33 mouse cellular contexts compared by ENCODE assay signal in genomic region chr2:128377176-128377575, GRCm38 (mm10).
DNase-seq lines count a peak whose midpoint lies in the region; ATAC-seq and TF ChIP-seq lines count a peak whose summit lies in the region.
"Had no signal": no experiment of that assay in that cellular context is flagged by ENCODE, and none has a peak within 500 bp of the region (broad histone marks: within the 10 kb centered on the region; RNA-seq: fewer than 3 reads in every experiment).

No protein-coding gene starts in this region.

- in situ Hi-C loops in CH12.LX (cut with MboI; ENCODE audit: low pct_ligation_motif_present, low pct_unique_long_range_greater_than_20kb, low sequenced_read_pairs), result no loop called here

- no peak for ATAC-seq in midbrain, embryonic 11.5 days (ENCODE audit: low FRiP score)
- ATAC-seq in midbrain, embryonic 16.5 days, result no peak
- no peak for ATAC-seq in limb, embryonic 11.5 days (ENCODE audit: insufficient number of reproducible peaks, low FRiP score, low TSS enrichment, low read depth)
- no peak for ATAC-seq in hindbrain, embryonic 11.5 days (ENCODE audit: low FRiP score)
- no peak for ATAC-seq in forebrain, embryonic 11.5 days (replicated peaks; ENCODE audit: low FRiP score)
- ATAC-seq: forebrain, postnatal 0 days; lung, postnatal 0 days; midbrain, embryonic 15.5 days had no signal

- 80% methylated on average over 6 of the region's 6 CpGs for WGBS in midbrain, embryonic 11.5 days
- WGBS in midbrain, embryonic 16.5 days, result 86% methylated on average over 6 of the region's 6 CpGs
- WGBS in limb, embryonic 11.5 days, result 64% methylated on average over 6 of the region's 6 CpGs
- WGBS in hindbrain, embryonic 11.5 days, result 72% methylated on average over 6 of the region's 6 CpGs
- WGBS in forebrain, embryonic 11.5 days, result 76% methylated on average over 6 of the region's 6 CpGs

- H3K4me1 ChIP-seq in midbrain, embryonic 11.5 days (ENCODE audit: control insufficient read depth, insufficient read depth, low read length), result peaks cover 12% of the 10 kb centered on the region
- H3K4me1 ChIP-seq in midbrain, embryonic 16.5 days (ENCODE audit: control insufficient read depth, insufficient read depth, low read length), result peaks cover 11% of the 10 kb centered on the region
- peaks cover 47 to 97% of the 10 kb centered on the region in 2 experiments for H3K4me1 ChIP-seq in CH12.LX (ENCODE audit: control insufficient read depth in 1 of 2, insufficient read depth in 2 of 2)
- H3K4me1 ChIP-seq in limb, embryonic 11.5 days (ENCODE audit: control insufficient read depth, insufficient read depth, low read length), result peaks cover 5% of the 10 kb centered on the region
- H3K4me1 ChIP-seq in hindbrain, embryonic 11.5 days (replicated peaks; ENCODE audit: control insufficient read depth, insufficient read depth, low read length), result peaks cover 3% of the 10 kb centered on the region
- H3K4me1 ChIP-seq in forebrain, embryonic 11.5 days (replicated peaks; ENCODE audit: control insufficient read depth, insufficient read depth, low read length), result peaks cover 7% of the 10 kb centered on the region
- H3K4me1 ChIP-seq: stomach, embryonic 15.5 days had no signal

- no peak overlapping the region for H3K4me2 ChIP-seq in midbrain, embryonic 11.5 days
- H3K4me2 ChIP-seq in midbrain, embryonic 16.5 days (ENCODE audit: low read length), result no peak overlapping the region
- peak overlapping the region; percentile 83 for H3K4me2 ChIP-seq in CH12.LX (ENCODE audit: insufficient read depth, low read depth, poor library complexity, severe bottlenecking)
- no peak overlapping the region for H3K4me2 ChIP-seq in limb, embryonic 11.5 days (ENCODE audit: low read depth, severe bottlenecking)
- H3K4me2 ChIP-seq in hindbrain, embryonic 11.5 days (replicated peaks; ENCODE audit: low read depth, low read length), result no peak overlapping the region
- H3K4me2 ChIP-seq in forebrain, embryonic 11.5 days (ENCODE audit: low read depth, low read length, severe bottlenecking), result no peak overlapping the region
- H3K4me2 ChIP-seq: embryonic facial prominence, embryonic 12.5 days; heart, embryonic 15.5 days; hindbrain, embryonic 12.5 days; kidney, embryonic 15.5 days; liver, embryonic 15.5 days; midbrain, embryonic 15.5 days; neural tube, embryonic 12.5 days; stomach, embryonic 15.5 days had no signal

- no peaks in the 10 kb centered on the region for H3K36me3 ChIP-seq in midbrain, embryonic 11.5 days (ENCODE audit: control insufficient read depth, insufficient read depth, low read length)
- no peaks in the 10 kb centered on the region for H3K36me3 ChIP-seq in midbrain, embryonic 16.5 days (ENCODE audit: control insufficient read depth, insufficient read depth, low read length)
- no peaks in the 10 kb centered on the region for H3K36me3 ChIP-seq in CH12.LX (replicated peaks in 1 of 2; ENCODE audit: control insufficient read depth in 1 of 2, insufficient read depth in 1 of 2, low read length in 1 of 2)
- no peaks in the 10 kb centered on the region for H3K36me3 ChIP-seq in limb, embryonic 11.5 days (ENCODE audit: control insufficient read depth, insufficient read depth, low read length)
- no peaks in the 10 kb centered on the region for H3K36me3 ChIP-seq in hindbrain, embryonic 11.5 days (ENCODE audit: control insufficient read depth, insufficient read depth, low read length)
- no peaks in the 10 kb centered on the region for H3K36me3 ChIP-seq in forebrain, embryonic 11.5 days (ENCODE audit: control insufficient read depth, insufficient read depth, low read length)
- H3K36me3 ChIP-seq: embryonic facial prominence, embryonic 12.5 days; heart, embryonic 15.5 days; hindbrain, embryonic 12.5 days; kidney, embryonic 15.5 days; liver, embryonic 15.5 days; midbrain, embryonic 15.5 days; neural tube, embryonic 12.5 days; stomach, embryonic 15.5 days had no signal

- dilution Hi-C loops in CH12.LX (cut with MboI; ENCODE audit: extremely low pct_ligation_motif_present, extremely low pct_unique_long_range_greater_than_20kb, low sequenced_read_pairs), result no loop called here

- peak; percentile 28 for DNase-seq in midbrain, embryonic 11.5 days (ENCODE audit: low spot score, missing footprints)
- no peak for DNase-seq in CH12.LX (ENCODE audit: extremely low read depth)
- peak; percentile 26 for DNase-seq in forelimb bud, embryonic 11.5 days (ENCODE audit: low read depth, low spot score)
- DNase-seq in limb, embryonic 11.5 days (ENCODE audit: low spot score), result peak; percentile 35
- DNase-seq in hindbrain, embryonic 11.5 days (ENCODE audit: low spot score), result no peak
- DNase-seq in forebrain, embryonic 11.5 days (ENCODE audit: low spot score), result no peak
- DNase-seq: adrenal gland, postnatal 14 days; B cell, adult 2 months; cerebellum, adult 11 months; cerebellum, adult 9-10 months; cerebellum, postnatal 36 days; forebrain, postnatal 0 days; gastrocnemius, postnatal 10 days; kidney, adult 18-20 months; kidney, postnatal 36 days; left cerebral cortex, postnatal 4 days; liver; right cerebral cortex, adult 18-20 months; right cerebral cortex, postnatal 4 days; thymus, adult 18-20 months; thymus, postnatal 36 days had no signal

- no peak for TF ChIP-seq EP300 in CH12.LX (IDR thresholded peaks at IDR 0.05; ENCODE audit: low read length)

- TF ChIP-seq CTCF in CH12.LX (conservative IDR thresholded peaks at IDR 0.05 in 1 of 2, IDR thresholded peaks at IDR 0.05 in 1 of 2; ENCODE audit: low read depth in 2 of 2, low read length in 2 of 2), result no peak

- TF ChIP-seq RAD21 in CH12.LX (IDR thresholded peaks at IDR 0.05; ENCODE audit: low read depth, low read length), result no peak

- H3K27ac ChIP-seq in midbrain, embryonic 11.5 days (ENCODE audit: low read depth, low read length), result no peak overlapping the region
- H3K27ac ChIP-seq in midbrain, embryonic 16.5 days (ENCODE audit: low read length), result no peak overlapping the region
- H3K27ac ChIP-seq in CH12.LX (ENCODE audit: insufficient read depth, low read depth), result peak overlapping the region; percentile 47
- no peak overlapping the region for H3K27ac ChIP-seq in limb, embryonic 11.5 days (replicated peaks; ENCODE audit: low read depth, low read length)
- H3K27ac ChIP-seq in hindbrain, embryonic 11.5 days (ENCODE audit: low read depth, low read length), result no peak overlapping the region
- H3K27ac ChIP-seq in forebrain, embryonic 11.5 days (ENCODE audit: low read depth, low read length), result no peak overlapping the region
- H3K27ac ChIP-seq: embryonic facial prominence, embryonic 12.5 days; heart, embryonic 15.5 days; hindbrain, embryonic 12.5 days; kidney, embryonic 15.5 days; liver, embryonic 15.5 days; macrophage; midbrain, embryonic 15.5 days; neural tube, embryonic 12.5 days; stomach, embryonic 15.5 days had no signal

- peaks cover 6% of the 10 kb centered on the region for H3K79me2 ChIP-seq in CH12.LX (replicated peaks; ENCODE audit: control insufficient read depth, extremely low read depth, insufficient read depth, poor library complexity, severe bottlenecking)

- TF ChIP-seq POLR2A in CH12.LX (IDR thresholded peaks at IDR 0.05; ENCODE audit: low read depth, low read length), result no peak

- H3K9me3 ChIP-seq in midbrain, embryonic 11.5 days (ENCODE audit: control insufficient read depth, low read length), result no peaks in the 10 kb centered on the region
- no peaks in the 10 kb centered on the region for H3K9me3 ChIP-seq in midbrain, embryonic 16.5 days (replicated peaks; ENCODE audit: control insufficient read depth, low read length, poor library complexity, severe bottlenecking)
- no peaks in the 10 kb centered on the region for H3K9me3 ChIP-seq in CH12.LX (replicated peaks; ENCODE audit: low read length)
- no peaks in the 10 kb centered on the region for H3K9me3 ChIP-seq in limb, embryonic 11.5 days (ENCODE audit: control insufficient read depth, low read length)
- H3K9me3 ChIP-seq in hindbrain, embryonic 11.5 days (ENCODE audit: control insufficient read depth, low read length), result no peaks in the 10 kb centered on the region
- no peaks in the 10 kb centered on the region for H3K9me3 ChIP-seq in forebrain, embryonic 11.5 days (ENCODE audit: control insufficient read depth, low read length)
- H3K9me3 ChIP-seq: embryonic facial prominence, embryonic 12.5 days; heart, embryonic 15.5 days; hindbrain, embryonic 12.5 days; kidney, embryonic 15.5 days; liver, embryonic 15.5 days; midbrain, embryonic 15.5 days; neural tube, embryonic 12.5 days; stomach, embryonic 15.5 days had no signal

- H3K27me3 ChIP-seq in midbrain, embryonic 11.5 days (ENCODE audit: control insufficient read depth, insufficient read depth, low read length), result no peaks in the 10 kb centered on the region
- H3K27me3 ChIP-seq in midbrain, embryonic 16.5 days (ENCODE audit: control insufficient read depth, insufficient read depth, low read depth, low read length), result no peaks in the 10 kb centered on the region
- no peaks in the 10 kb centered on the region for H3K27me3 ChIP-seq in CH12.LX (replicated peaks)
- H3K27me3 ChIP-seq in limb, embryonic 11.5 days (ENCODE audit: control insufficient read depth, insufficient read depth, low read length), result no peaks in the 10 kb centered on the region
- H3K27me3 ChIP-seq in hindbrain, embryonic 11.5 days (ENCODE audit: control insufficient read depth, insufficient read depth, low read length), result no peaks in the 10 kb centered on the region
- H3K27me3 ChIP-seq in forebrain, embryonic 11.5 days (ENCODE audit: control insufficient read depth, insufficient read depth, low read length), result no peaks in the 10 kb centered on the region
- H3K27me3 ChIP-seq: embryonic facial prominence, embryonic 12.5 days; heart, embryonic 15.5 days; hindbrain, embryonic 12.5 days; kidney, embryonic 15.5 days; liver, embryonic 15.5 days; midbrain, embryonic 15.5 days; neural tube, embryonic 12.5 days; stomach, embryonic 15.5 days had no signal

- no peak overlapping the region for H3K4me3 ChIP-seq in midbrain, embryonic 11.5 days (ENCODE audit: low read depth, low read length)
- no peak overlapping the region for H3K4me3 ChIP-seq in midbrain, embryonic 16.5 days (ENCODE audit: low read depth, low read length)
- H3K4me3 ChIP-seq in CH12.LX (replicated peaks in 1 of 3; ENCODE audit: low read depth in 2 of 3, low read length in 2 of 3, poor library complexity in 1 of 3), result peak overlapping the region in 1 of 3 experiments; percentile 9
- no peak overlapping the region for H3K4me3 ChIP-seq in limb, embryonic 11.5 days (ENCODE audit: low read depth, low read length)
- H3K4me3 ChIP-seq in hindbrain, embryonic 11.5 days (ENCODE audit: low read depth, low read length), result no peak overlapping the region
- H3K4me3 ChIP-seq in forebrain, embryonic 11.5 days (ENCODE audit: low read depth, low read length), result no peak overlapping the region
- H3K4me3 ChIP-seq: embryonic facial prominence, embryonic 12.5 days; heart, embryonic 15.5 days; hindbrain, embryonic 12.5 days; kidney, embryonic 15.5 days; liver, embryonic 15.5 days; midbrain, embryonic 15.5 days; myocyte; neural tube, embryonic 12.5 days; stomach, embryonic 15.5 days had no signal

- no peak overlapping the region for H3K9ac ChIP-seq in midbrain, embryonic 11.5 days (ENCODE audit: low read length)
- no peak overlapping the region for H3K9ac ChIP-seq in midbrain, embryonic 16.5 days (ENCODE audit: low read depth, low read length)
- H3K9ac ChIP-seq in CH12.LX (ENCODE audit: insufficient read depth, low read depth), result no peak overlapping the region
- no peak overlapping the region for H3K9ac ChIP-seq in limb, embryonic 11.5 days (ENCODE audit: low read length)
- no peak overlapping the region for H3K9ac ChIP-seq in hindbrain, embryonic 11.5 days (ENCODE audit: low read depth, low read length)
- H3K9ac ChIP-seq in forebrain, embryonic 11.5 days (ENCODE audit: low read length), result no peak overlapping the region
- H3K9ac ChIP-seq: embryonic facial prominence, embryonic 12.5 days; forebrain, postnatal 0 days; heart, embryonic 15.5 days; hindbrain, embryonic 12.5 days; kidney, embryonic 15.5 days; liver, embryonic 15.5 days; midbrain, embryonic 15.5 days; neural tube, embryonic 12.5 days; stomach, embryonic 15.5 days had no signal

Comparison
In these comparisons a context has a peak if more than half of its experiments do, and no peak if none do; other contexts are left out.
1. DNase-seq: peak in midbrain, embryonic 11.5 days (single experiment), forelimb bud, embryonic 11.5 days (single experiment) and limb, embryonic 11.5 days (single experiment); none in CH12.LX (single experiment), hindbrain, embryonic 11.5 days (single experiment) and forebrain, embryonic 11.5 days (single experiment).